In the genomic region with DNA sequence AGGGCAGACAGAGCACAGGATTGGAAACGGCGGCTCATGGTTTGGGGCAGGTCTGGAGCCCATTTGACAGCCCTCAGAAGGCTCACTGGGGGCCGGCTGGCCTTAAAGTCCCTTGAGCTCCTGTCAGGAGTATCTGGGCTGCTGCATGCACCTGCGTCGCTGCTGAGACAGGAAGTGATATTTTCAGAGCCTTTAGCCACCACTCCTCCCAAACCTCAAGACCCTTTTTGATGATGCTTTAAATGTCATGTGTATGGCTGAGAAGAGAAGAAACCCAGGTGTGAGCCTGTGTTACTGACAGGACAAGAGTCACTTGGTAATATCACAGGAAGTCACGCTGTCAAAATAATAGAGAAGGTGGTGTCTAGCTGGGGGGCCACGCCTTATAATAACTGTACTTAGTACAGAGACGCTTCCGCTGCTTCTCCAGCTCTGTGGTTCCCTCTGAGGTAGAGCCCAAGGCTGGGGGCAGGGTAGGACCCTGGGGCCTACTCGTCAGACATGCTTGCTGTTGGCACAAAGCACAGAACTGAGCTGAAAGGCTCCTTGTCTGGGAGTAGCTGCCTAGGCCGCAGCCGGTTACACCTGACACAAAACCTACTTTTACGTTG, we compare ENCODE assay signal across 14 mouse cellular contexts.
DNase-seq lines count a peak whose midpoint lies in the region; ATAC-seq and TF ChIP-seq lines count a peak whose summit lies in the region.
"Had no signal": no experiment of that assay in that cellular context is flagged by ENCODE, and none has a peak within 500 bp of the region (broad histone marks: within the 10 kb centered on the region; RNA-seq: fewer than 3 reads in every experiment).

No protein-coding gene starts in this region.

- H3K9ac ChIP-seq in forebrain, postnatal 0 days = no peak overlapping the region
- H3K9ac ChIP-seq: limb, embryonic 13.5 days; lung, embryonic 15.5 days; neural tube, embryonic 12.5 days had no signal

- peak; percentile 50 for DNase-seq in lung, postnatal 25 days (ENCODE audit: low spot score)
- DNase-seq in lung, adult 18-20 months = no peak
- peak; percentile 87 to 90 for DNase-seq in spleen, postnatal 36 days (ENCODE audit: low spot score in 2 of 2)
- DNase-seq in forebrain, postnatal 0 days = no peak
- no peak for DNase-seq in Muller cell, postnatal 12 days (ENCODE audit: inconsistent ontology term)
- no peak for DNase-seq in frontal cortex, postnatal 10 days (ENCODE audit: low spot score in 2 of 2)
- DNase-seq in cerebellum, postnatal 25 days = no peak
- DNase-seq: adrenal gland, postnatal 14 days; kidney, adult 11 months had no signal

- H3K4me3 ChIP-seq in forebrain, postnatal 0 days (ENCODE audit: low read depth, low read length) = no peak overlapping the region
- H3K4me3 ChIP-seq: heart, embryonic 10.5 days; limb, embryonic 13.5 days; lung, embryonic 15.5 days; neural tube, embryonic 12.5 days had no signal

- H3K4me2 ChIP-seq in forebrain, postnatal 0 days (ENCODE audit: low read depth) = no peak overlapping the region
- H3K4me2 ChIP-seq: limb, embryonic 13.5 days; lung, embryonic 15.5 days; neural tube, embryonic 12.5 days had no signal

- H3K27me3 ChIP-seq in forebrain, postnatal 0 days (ENCODE audit: insufficient read depth, low read length) = no peaks in the 10 kb centered on the region
- H3K27me3 ChIP-seq: lung, embryonic 15.5 days had no signal

- H3K36me3 ChIP-seq in forebrain, postnatal 0 days (ENCODE audit: insufficient read depth) = no peaks in the 10 kb centered on the region
- H3K36me3 ChIP-seq: heart, embryonic 10.5 days; limb, embryonic 13.5 days; lung, embryonic 15.5 days; neural tube, embryonic 12.5 days had no signal

- H3K4me1 ChIP-seq in forebrain, postnatal 0 days (ENCODE audit: insufficient read depth) = no peaks in the 10 kb centered on the region

- no peak for TF ChIP-seq CTCF in forebrain, postnatal 0 days (IDR thresholded peaks at IDR 0.05; ENCODE audit: low read depth)

- peak; percentile 71 for ATAC-seq in megakaryocyte, adult 5-6 weeks (ENCODE audit: poor library complexity, severe bottlenecking)
- ATAC-seq in forebrain, postnatal 0 days = no peak

- no peak overlapping the region for H3K27ac ChIP-seq in forebrain, postnatal 0 days (ENCODE audit: low read depth, low read length)
- H3K27ac ChIP-seq: heart, embryonic 10.5 days; limb, embryonic 13.5 days; lung, embryonic 15.5 days; neural tube, embryonic 12.5 days had no signal

- H3K9me3 ChIP-seq in forebrain, postnatal 0 days (ENCODE audit: low read length) = no peaks in the 10 kb centered on the region
- H3K9me3 ChIP-seq: heart, embryonic 10.5 days; limb, embryonic 13.5 days; lung, embryonic 15.5 days; neural tube, embryonic 12.5 days had no signal

- 89% methylated on average over 13 of the region's 13 CpGs for WGBS in forebrain, postnatal 0 days

Comparison
In these comparisons a context has a peak if more than half of its experiments do, and no peak if none do; other contexts are left out.
1. DNase-seq: peak in lung, postnatal 25 days (single experiment) and spleen, postnatal 36 days (2 of 2); none in lung, adult 18-20 months (0 of 2), forebrain, postnatal 0 days (single experiment), Muller cell, postnatal 12 days (single experiment), frontal cortex, postnatal 10 days (0 of 2) and cerebellum, postnatal 25 days (0 of 2).